Mouse (Mus musculus) heart, embryonic 13.5 days (tissue): ENCODE measurements around the gene Cdc25a. TPM values are rescaled to one million over a fixed set of nuclear protein-coding genes. Genes with fewer than 3 reads are reported as not detected.

ENCODE experiments used
- ATAC-seq: fragments of 200-750 bp; cut with Nextera tagmentation; 2 replicates; pipeline ENCODE4 v1.8.0; 2017; ENCODE audit warnings: moderate TSS enrichment; ENCODE audit not compliant: insufficient number of reproducible peaks, low FRiP score, low TSS enrichment; ENCODE audit errors: extremely low read depth
- H3K27ac ChIP-seq: fragments of 300-500 bp; sonication (generic); replicated peaks from 2 replicates; pipeline ENCODE4 v1.5.1; 2015; ENCODE audit warnings: moderate library complexity, mild to moderate bottlenecking, inconsistent platforms
- H3K27me3 ChIP-seq: fragments of 300-500 bp; sonication (generic); replicated peaks from 2 replicates; pipeline ENCODE4 v1.6.1; 2015; ENCODE audit warnings: mild to moderate bottlenecking, inconsistent platforms
- H3K36me3 ChIP-seq: fragments of 300-500 bp; sonication (generic); 2 replicates; pipeline ENCODE4 v1.6.1; 2015; ENCODE audit warnings: mild to moderate bottlenecking, inconsistent platforms
- H3K4me1 ChIP-seq: fragments of 300-500 bp; sonication (generic); 2 replicates; pipeline ENCODE4 v1.6.1; 2015; ENCODE audit warnings: inconsistent platforms
- H3K4me2 ChIP-seq: fragments of 300-500 bp; sonication (generic); 2 replicates; pipeline ENCODE4 v1.6.1; 2015; ENCODE audit warnings: inconsistent platforms, mild to moderate bottlenecking, moderate library complexity
- H3K4me3 ChIP-seq: fragments of 300-500 bp; sonication (generic); 2 replicates; pipeline ENCODE4 v1.5.1; 2015; ENCODE audit warnings: moderate library complexity, mild to moderate bottlenecking, inconsistent platforms
- H3K9ac ChIP-seq: fragments of 300-500 bp; sonication (generic); 2 replicates; pipeline ENCODE4 v1.6.1; 2015; ENCODE audit warnings: inconsistent platforms, mild to moderate bottlenecking, moderate library complexity
- H3K9me3 ChIP-seq: fragments of 300-500 bp; sonication (generic); 2 replicates; pipeline ENCODE4 v1.6.1; 2016; ENCODE audit warnings: inconsistent platforms
- WGBS: fragments of 180-500 bp; shearing (Covaris S2); methylation state at CpG from one replicate; pipeline ENCODE4 v1.1.7; 2015; ENCODE audit warnings: mixed read lengths; 5-methylcytosine and 5-hydroxymethylcytosine counted together
- polyA plus RNA-seq: library from polyadenylated mRNA; unstranded; fragments of >200 nt; fragmentation: Nextera tagmentation; extraction: Ambion mirVana; gene quantifications from 2 replicates; pipeline ENCODE4 v1.2.1, GENCODE M21; 2015

Cdc25a gene
- 17.8 and 19.5 TPM in 2 replicates for polyA plus RNA-seq

DNA sequence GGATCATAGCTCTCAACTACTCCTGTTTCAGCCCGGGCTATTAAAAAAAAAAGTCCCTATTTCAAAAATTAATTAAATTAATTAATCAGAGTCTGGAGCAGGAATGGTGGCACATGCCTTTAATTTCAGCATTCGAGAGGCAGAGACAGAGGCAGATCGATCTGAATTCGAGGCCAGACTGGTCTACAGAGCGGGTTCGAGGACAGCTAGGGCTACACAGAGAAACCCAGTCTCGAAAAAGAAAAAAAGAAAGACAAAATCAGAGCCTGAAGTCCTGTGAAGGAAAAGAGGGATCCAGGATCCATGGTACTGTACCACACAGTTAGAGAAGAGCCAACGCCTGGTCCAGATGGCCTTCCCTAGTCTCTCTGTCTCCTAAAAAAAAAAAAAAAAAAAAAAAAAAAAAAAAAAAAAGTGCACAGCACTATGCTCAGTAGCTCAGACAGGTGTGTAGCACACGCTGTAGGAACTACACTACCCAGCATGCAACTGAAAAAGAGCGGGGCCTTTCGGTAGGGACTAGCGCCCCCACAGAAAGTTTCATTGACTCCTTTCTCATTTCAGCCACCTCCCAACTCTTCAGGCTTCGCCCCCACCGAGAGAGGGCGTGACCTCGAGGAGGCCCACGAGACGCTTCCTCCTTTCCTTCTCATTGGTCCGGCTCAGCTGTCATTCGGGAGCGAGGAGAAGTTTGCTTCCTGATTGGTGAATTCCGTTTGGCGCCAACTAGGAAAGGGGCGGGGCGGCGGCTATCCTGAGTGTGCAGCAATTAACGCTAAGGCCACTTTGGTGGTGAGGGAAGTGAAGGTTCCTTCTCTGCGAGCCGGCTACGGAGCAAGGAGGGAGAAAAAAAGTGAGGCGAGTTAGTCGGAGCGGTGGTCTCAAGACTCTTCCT, at the start of gene Cdc25a:
TSS of gene Cdc25a (plus strand) at position 783 of the 895 bp plus-strand sequence.
- peaks cover 20% of the 10 kb centered on the region for H3K4me1 ChIP-seq
- WGBS = 5% methylated on average over 33 of the region's 33 CpGs
- H3K9ac ChIP-seq = peak within 1 kb of the TSS; percentile 99
- peaks cover 28% of the 10 kb centered on the region for H3K36me3 ChIP-seq
- H3K4me3 ChIP-seq = peak within 1 kb of the TSS; percentile 99
- H3K27ac ChIP-seq = peak within 1 kb of the TSS; percentile 94
- H3K4me2 ChIP-seq = peak within 1 kb of the TSS; percentile 82
- ATAC-seq = peak; percentile 88
- no peaks in the 10 kb centered on the region for H3K9me3 ChIP-seq
- H3K27me3 ChIP-seq = no peaks in the 10 kb centered on the region

DNA sequence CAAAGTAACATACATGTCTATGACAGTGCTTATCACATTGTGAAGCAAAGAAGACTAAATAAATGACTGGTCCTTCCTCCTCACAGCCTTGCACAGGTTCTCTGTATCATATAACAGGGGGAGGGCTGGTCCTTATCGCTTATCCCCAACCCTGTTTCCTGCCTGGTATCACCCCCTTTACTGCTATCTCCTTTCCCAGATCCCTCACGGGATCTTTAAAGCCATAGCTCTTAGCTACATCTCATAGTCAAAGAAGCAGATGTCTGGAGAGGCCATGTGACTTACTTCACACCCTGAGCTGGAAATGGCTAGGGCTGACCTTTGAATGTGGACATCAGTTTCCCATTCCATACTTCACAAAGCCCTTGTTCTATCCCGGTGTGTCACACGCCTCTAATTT, 49.6 kb upstream of the Cdc25a start:
- Histone ChIP-seq H3K9ac (no peak overlapping the region), H3K4me3 (no peak overlapping the region), H3K4me1 (no peaks in the 10 kb centered on the region), H3K9me3 (no peaks in the 10 kb centered on the region), H3K36me3 (peaks cover 12% of the 10 kb centered on the region), H3K27ac (no peak overlapping the region), H3K4me2 (no peak overlapping the region), H3K27me3 (no peaks in the 10 kb centered on the region)
- WGBS = 36% methylated on average over 4 of the region's 4 CpGs
- no peak for ATAC-seq

GRCm38 (mm10) chr9:109826181-109826580, 49.2 kb upstream of the Cdc25a start:
- 51% methylated on average over 5 of the region's 5 CpGs for WGBS

DNA sequence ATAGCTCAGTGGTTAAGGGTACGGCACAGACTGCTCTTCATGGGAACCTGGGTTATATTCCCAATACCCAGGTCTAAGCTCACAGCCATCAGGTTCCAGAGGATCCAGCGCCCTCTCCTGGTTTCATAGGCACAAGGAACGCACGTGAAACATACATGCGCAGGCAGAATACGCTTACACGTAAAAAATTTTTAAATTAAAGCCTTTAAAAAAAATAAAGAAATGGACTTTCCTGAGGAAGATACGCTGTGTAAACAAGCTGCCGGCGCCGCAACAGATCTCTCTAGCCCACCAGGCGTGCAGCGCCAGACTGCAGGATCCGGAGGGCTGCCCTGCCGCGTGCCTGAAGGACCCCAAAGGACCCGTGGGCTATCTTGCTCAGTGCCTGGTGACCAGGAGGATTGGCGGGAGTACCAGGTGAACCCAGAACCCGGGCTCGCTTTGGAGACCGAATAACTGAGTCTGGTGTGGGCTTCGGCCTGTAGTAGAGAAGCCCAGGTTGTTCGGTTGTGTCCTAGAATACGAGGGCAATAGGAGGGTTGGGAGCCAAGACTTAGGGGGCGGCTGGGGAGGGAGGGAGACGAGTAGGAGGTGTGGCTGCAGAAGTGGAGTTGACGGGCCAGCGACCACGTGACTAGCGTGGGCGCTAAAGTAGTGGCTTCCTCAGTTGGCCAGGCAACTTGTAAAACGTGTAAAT, 42.8 kb upstream of the Cdc25a start, which contains the start of gene Nme6:
TSS of gene Nme6 (plus strand) at position 359 of the 697 bp plus-strand sequence.
- Histone ChIP-seq H3K9me3 (no peaks in the 10 kb centered on the region), H3K4me2 (peak within 1 kb of the TSS; percentile 85), H3K4me3 (peak within 1 kb of the TSS; percentile 66), H3K9ac (peak within 1 kb of the TSS; percentile 81), H3K27me3 (no peaks in the 10 kb centered on the region), H3K36me3 (peaks cover 40% of the 10 kb centered on the region), H3K27ac (peak within 1 kb of the TSS; percentile 67), H3K4me1 (peaks cover 12% of the 10 kb centered on the region)
- ATAC-seq = peak; percentile 89
- under 1% methylated on average over 32 of the region's 32 CpGs for WGBS

More at GRCm38 (mm10) chr9:109826181-109826580, 49.2 kb upstream of the Cdc25a start:
- H3K4me2 ChIP-seq = no peak overlapping the region
- H3K27me3 ChIP-seq = no peaks in the 10 kb centered on the region
- H3K4me3 ChIP-seq = no peak overlapping the region
- no peak overlapping the region for H3K9ac ChIP-seq
- no peaks in the 10 kb centered on the region for H3K4me1 ChIP-seq
- no peaks in the 10 kb centered on the region for H3K9me3 ChIP-seq
- no peak overlapping the region for H3K27ac ChIP-seq
- ATAC-seq = no peak
- H3K36me3 ChIP-seq = peaks cover 14% of the 10 kb centered on the region

DNA sequence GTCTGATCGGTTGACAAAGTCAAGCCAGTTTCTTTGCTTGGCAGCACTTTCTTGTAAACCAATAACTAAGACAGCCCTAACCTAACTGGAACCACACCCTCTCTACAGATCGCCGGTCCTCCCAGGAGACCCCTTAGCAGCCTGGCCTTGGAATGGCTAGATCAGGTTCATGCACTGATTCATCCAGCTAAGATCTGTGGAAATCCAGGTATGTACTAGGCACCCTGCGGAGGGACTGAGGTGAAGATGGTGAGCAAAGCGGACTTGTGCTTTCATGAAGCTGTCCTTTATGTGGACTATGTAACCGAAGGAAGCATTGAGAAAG, 42.3 kb upstream of the Cdc25a start:
- no peak overlapping the region for H3K27ac ChIP-seq
- peak; percentile 10; the same call in 1 of the 2 replicates for ATAC-seq
- no peaks in the 10 kb centered on the region for H3K27me3 ChIP-seq
- H3K4me2 ChIP-seq = peak overlapping the region; percentile 85
- WGBS = 8% methylated on average over 6 of the region's 6 CpGs
- H3K4me1 ChIP-seq = peaks cover 12% of the 10 kb centered on the region
- peak overlapping the region; percentile 66 for H3K4me3 ChIP-seq
- no peaks in the 10 kb centered on the region for H3K9me3 ChIP-seq
- peaks cover 45% of the 10 kb centered on the region for H3K36me3 ChIP-seq
- peak overlapping the region; percentile 81 for H3K9ac ChIP-seq

GRCm38 (mm10) chr9:109849312-109849758, 26.0 kb upstream of the Cdc25a start, which contains the start of gene Camp:
TSS of gene Camp (minus strand) at chr9:109849617.
- peaks cover 8% of the 10 kb centered on the region; the same call in 1 of the 2 replicates for H3K4me1 ChIP-seq
- H3K9ac ChIP-seq = no peak within 1 kb of the TSS
- no peaks in the 10 kb centered on the region for H3K9me3 ChIP-seq
- peaks cover 12% of the 10 kb centered on the region for H3K36me3 ChIP-seq
- H3K4me2 ChIP-seq = no peak within 1 kb of the TSS
- WGBS = 48% methylated on average over 6 of the region's 6 CpGs
- H3K27me3 ChIP-seq = no peaks in the 10 kb centered on the region
- no peak within 1 kb of the TSS for H3K27ac ChIP-seq
- ATAC-seq = peak; percentile 54; the same call in 1 of the 2 replicates
- H3K4me3 ChIP-seq = no peak within 1 kb of the TSS

GRCm38 (mm10) chr9:109850099-109850498, 25.3 kb upstream of the Cdc25a start:
- peaks cover 8% of the 10 kb centered on the region; the same call in 1 of the 2 replicates for H3K4me1 ChIP-seq
- H3K27me3 ChIP-seq = no peaks in the 10 kb centered on the region
- H3K4me3 ChIP-seq = no peak overlapping the region
- no peak overlapping the region for H3K4me2 ChIP-seq
- H3K9me3 ChIP-seq = no peaks in the 10 kb centered on the region
- peaks cover 6% of the 10 kb centered on the region; the same call in 1 of the 2 replicates for H3K36me3 ChIP-seq
- ATAC-seq = no peak
- H3K27ac ChIP-seq = no peak overlapping the region
- no peak overlapping the region for H3K9ac ChIP-seq
- WGBS = 80% methylated on average over 5 of the region's 5 CpGs

DNA sequence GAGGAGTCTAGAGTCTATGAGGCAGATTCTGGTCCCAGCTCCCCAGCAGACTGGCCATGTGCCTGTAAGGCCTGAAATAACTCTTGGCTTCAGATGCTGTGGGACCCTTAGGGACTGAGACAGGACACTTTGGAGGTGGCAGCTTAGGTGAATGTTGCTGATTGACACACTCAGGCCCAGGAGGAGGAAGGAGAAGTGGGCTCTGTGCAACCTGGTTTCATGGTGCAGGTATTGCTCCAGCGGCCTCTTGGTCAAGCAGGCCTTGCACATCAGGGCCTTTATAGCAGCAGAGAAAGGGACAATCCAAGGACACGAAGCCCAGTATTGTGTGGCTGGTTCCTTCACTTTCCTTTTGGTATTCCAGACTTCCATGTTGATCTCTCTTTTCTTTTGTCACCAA, 21.0 kb upstream of the Cdc25a start:
- WGBS = 92% methylated on average over 2 of the region's 2 CpGs
- no peak overlapping the region for H3K4me3 ChIP-seq
- no peak for ATAC-seq

GRCm38 (mm10) chr9:109855947-109856346, 19.4 kb upstream of the Cdc25a start:
- no peak overlapping the region for H3K9ac ChIP-seq
- no peak for ATAC-seq
- WGBS = 53% methylated on average over 6 of the region's 6 CpGs
- no peak overlapping the region for H3K27ac ChIP-seq
- H3K4me2 ChIP-seq = no peak overlapping the region
- H3K27me3 ChIP-seq = no peaks in the 10 kb centered on the region; the same call in 1 of the 2 replicates
- 0 out of 2 replicates have a peak, but pooled peaks cover 3% of the 10 kb centered on the region for H3K4me1 ChIP-seq
- no peaks in the 10 kb centered on the region for H3K9me3 ChIP-seq
- no peak overlapping the region for H3K4me3 ChIP-seq
- no peaks in the 10 kb centered on the region for H3K36me3 ChIP-seq

More for the DNA sequence above, 21.0 kb upstream of the Cdc25a start:
- H3K9me3 ChIP-seq = no peaks in the 10 kb centered on the region
- H3K4me1 ChIP-seq = peaks cover 9% of the 10 kb centered on the region; the same call in 1 of the 2 replicates
- H3K9ac ChIP-seq = no peak overlapping the region
- no peak overlapping the region for H3K4me2 ChIP-seq
- H3K27me3 ChIP-seq = no peaks in the 10 kb centered on the region
- no peak overlapping the region for H3K27ac ChIP-seq
- H3K36me3 ChIP-seq = no peaks in the 10 kb centered on the region

- no peak for ATAC-seq
- Histone ChIP-seq H3K4me2 (peak overlapping the region; percentile 65), H3K27ac (no peak overlapping the region), H3K27me3 (no peaks in the 10 kb centered on the region; the same call in 1 of the 2 replicates), H3K9ac (peak overlapping the region; percentile 44), H3K9me3 (no peaks in the 10 kb centered on the region), H3K4me1 (peaks cover 8% of the 10 kb centered on the region), H3K36me3 (no peaks in the 10 kb centered on the region), H3K4me3 (peak overlapping the region; percentile 36)
- WGBS = 12% methylated on average over 20 of the region's 20 CpGs
Observed at GRCm38 (mm10) chr9:109862397-109863044, 12.9 kb upstream of the Cdc25a start.

DNA sequence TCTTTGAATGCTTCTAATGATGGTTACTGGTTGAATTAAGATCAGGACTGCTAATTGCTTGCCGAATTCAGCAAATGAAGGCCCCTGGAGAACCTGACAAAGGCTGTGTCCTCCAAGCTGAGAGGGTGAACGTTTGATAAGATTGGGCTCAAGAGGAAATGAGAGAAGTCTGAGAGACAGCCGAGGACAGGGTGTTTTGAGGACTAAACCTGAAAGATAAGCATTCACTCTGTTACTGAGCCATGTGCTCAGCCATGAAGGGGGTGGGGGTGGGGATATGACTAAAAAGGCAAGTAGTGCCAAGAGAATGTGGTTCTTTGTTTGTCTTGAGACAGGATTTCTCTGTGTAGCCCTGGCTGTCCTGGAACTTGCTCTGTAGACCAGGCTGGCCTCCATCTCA, 12.3 kb upstream of the Cdc25a start:
- Histone ChIP-seq H3K4me2 (peak overlapping the region; percentile 65), H3K4me1 (peaks cover 8% of the 10 kb centered on the region), H3K27ac (no peak overlapping the region), H3K9ac (no peak overlapping the region), H3K4me3 (no peak overlapping the region), H3K9me3 (no peaks in the 10 kb centered on the region), H3K36me3 (no peaks in the 10 kb centered on the region), H3K27me3 (no peaks in the 10 kb centered on the region; the same call in 1 of the 2 replicates)
- WGBS = 12% methylated on average over 3 of the region's 3 CpGs
- no peak for ATAC-seq
